Mouse (Mus musculus): ENCODE measurements around the gene Tsr2. TPM values are rescaled to one million over a fixed set of nuclear protein-coding genes. Genes with fewer than 3 reads are reported as not detected.

Tsr2 gene
- polyA plus RNA-seq, 1 experiment from 2014 or later: 46.1 TPM

DNA sequence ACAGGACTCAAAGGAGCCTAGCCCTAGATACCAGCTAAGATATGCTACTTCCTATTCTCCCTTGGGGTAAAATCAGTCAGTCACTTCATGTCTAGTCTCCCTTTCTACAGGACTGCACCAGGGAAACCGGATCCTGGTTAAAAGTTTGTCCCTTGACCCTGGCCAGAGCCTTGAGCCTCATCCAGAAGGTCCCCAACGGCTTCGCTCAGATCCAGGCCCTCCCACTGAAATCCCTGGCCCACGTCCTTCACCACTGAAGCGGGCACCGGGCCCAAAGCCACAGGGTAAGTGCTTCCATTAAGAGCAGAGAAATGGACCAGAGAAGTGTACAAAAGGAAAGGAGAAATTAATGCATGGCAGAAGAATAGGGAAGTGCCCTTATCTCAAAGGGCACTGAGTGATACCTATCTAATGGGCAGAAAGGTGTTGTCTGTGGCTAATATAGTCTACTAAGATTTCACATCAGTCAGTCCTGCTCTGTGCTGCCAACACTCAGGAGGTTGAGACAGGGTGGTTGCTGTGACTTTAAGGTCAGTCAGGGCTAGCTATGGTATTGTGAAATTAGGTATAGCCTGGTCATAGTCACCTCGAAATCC lies 30.2 kb downstream of the Tsr2 start:
- no peaks in the 10 kb centered on the region for H3K9me3 ChIP-seq

DNA sequence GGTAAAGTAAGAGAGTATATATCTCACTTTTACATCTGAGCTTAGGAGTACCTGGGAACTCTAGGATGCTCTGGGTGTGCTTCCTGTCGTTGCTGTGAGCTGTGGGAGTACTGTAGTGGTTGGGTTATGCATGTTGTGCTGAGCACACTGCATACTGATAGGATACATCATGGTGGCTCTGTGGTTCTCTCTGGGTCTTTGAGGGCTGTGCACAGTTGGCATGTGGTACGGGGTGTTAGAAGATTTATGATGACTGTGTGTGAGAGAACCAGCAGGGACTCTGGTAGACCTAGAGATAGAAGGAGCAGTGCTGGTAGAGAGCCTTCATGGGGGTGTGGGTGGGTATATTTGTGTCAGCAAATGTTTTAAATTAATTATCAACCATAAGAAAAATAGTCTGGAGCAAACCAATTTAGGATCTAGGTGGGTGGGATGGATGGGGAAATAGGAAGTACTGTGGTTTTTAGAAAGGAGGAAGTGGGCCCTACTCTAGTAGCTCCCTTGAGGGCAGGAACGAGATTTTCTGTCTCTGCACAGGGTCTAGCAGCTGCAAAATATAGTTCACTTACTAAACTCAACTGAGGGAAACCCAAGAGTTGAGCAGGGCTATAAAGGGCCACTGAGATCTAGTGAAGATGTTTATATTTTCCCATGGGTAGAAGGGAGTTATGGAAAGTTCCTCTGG lies 34.6 kb downstream of the Tsr2 start:
- Histone ChIP-seq H3K36me3 (peaks cover 14% of the 10 kb centered on the region), H3K4me3 (no peak overlapping the region), H3K4me1 (replicated peaks) (no peaks in the 10 kb centered on the region), H3K27ac (no peak overlapping the region), H3K27me3 (ENCODE audit: insufficient read depth, poor library complexity, severe bottlenecking) (peaks cover 16% of the 10 kb centered on the region), H3K9me3 (no peaks in the 10 kb centered on the region)
- 76% methylated on average over 3 of the region's 3 CpGs for WGBS
- no peak for DNase-seq (ENCODE audit: low spot score)

More for the DNA sequence above, 30.2 kb downstream of the Tsr2 start:
- no peak for DNase-seq (ENCODE audit: low spot score)
- Histone ChIP-seq H3K27me3 (ENCODE audit: insufficient read depth, poor library complexity, severe bottlenecking) (peaks cover 17% of the 10 kb centered on the region), H3K36me3 (peaks cover 45% of the 10 kb centered on the region), H3K4me1 (replicated peaks) (no peaks in the 10 kb centered on the region), H3K4me3 (no peak overlapping the region), H3K27ac (no peak overlapping the region)
- 82% methylated on average over 7 of the region's 7 CpGs for WGBS

DNA sequence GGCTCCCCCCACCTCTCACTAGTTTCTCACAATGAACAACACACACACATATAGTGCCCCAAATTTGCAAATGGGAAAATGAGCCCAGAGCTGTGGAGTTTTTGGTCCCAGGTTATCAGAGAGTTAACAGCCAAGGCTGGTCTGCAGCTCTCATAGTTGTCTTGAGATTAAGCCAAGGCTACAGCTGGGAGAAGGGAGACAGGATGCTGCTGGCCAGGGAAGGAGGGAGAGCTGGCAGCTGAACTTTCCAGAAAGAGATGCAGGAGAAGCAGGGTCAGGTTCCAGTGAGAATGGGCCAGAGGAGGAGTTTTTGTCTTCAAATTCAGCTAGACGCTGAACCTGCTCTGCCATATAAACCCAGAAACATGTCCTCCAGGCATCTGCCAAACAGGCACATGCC lies 37.0 kb downstream of the Tsr2 start:
- Histone ChIP-seq H3K36me3 (0 out of 2 replicates have a peak, but pooled peaks cover 7% of the 10 kb centered on the region), H3K4me1 (replicated peaks) (peaks cover 3% of the 10 kb centered on the region; the same call in 1 of the 2 replicates), H3K27ac (no peak overlapping the region), H3K27me3 (ENCODE audit: insufficient read depth, poor library complexity, severe bottlenecking) (peaks cover 18% of the 10 kb centered on the region), H3K9me3 (no peaks in the 10 kb centered on the region), H3K4me3 (no peak overlapping the region)
- no peak for DNase-seq (ENCODE audit: low spot score)
- 79% methylated on average over 1 of the region's 1 CpGs for WGBS

DNA sequence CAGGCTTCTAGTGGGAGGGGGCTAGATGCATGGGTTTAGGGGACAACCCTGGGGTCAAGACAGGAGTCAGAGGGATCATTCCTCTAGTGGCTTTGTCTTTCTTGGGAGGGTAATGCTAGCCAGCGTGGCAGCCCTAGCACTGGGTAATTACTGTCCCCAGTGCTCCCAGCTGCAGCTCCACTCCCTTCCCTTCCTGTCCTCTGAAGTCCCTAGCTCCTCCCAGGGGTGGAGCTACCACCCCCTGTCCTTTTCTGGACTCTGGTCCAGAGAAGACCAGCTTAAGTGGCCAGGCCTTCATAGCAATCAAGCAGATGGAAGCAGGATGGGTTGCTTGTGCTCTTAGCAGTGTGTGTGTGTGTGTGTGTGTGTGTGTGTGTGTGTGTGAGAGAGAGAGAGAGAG lies 40.8 kb downstream of the Tsr2 start:
- H3K4me3 ChIP-seq: no peak overlapping the region
- peaks cover 9% of the 10 kb centered on the region; the same call in 1 of the 2 replicates for H3K27me3 ChIP-seq (ENCODE audit: insufficient read depth, poor library complexity, severe bottlenecking)
- no peak for DNase-seq (ENCODE audit: low spot score)
- 0 out of 2 replicates have a peak, but pooled peaks cover 7% of the 10 kb centered on the region for H3K36me3 ChIP-seq
- 17% methylated on average over 1 of the region's 1 CpGs for WGBS
- H3K27ac ChIP-seq: no peak overlapping the region
- H3K4me1 ChIP-seq (replicated peaks): peaks cover 5% of the 10 kb centered on the region; the same call in 1 of the 2 replicates
- H3K9me3 ChIP-seq: no peaks in the 10 kb centered on the region

DNA sequence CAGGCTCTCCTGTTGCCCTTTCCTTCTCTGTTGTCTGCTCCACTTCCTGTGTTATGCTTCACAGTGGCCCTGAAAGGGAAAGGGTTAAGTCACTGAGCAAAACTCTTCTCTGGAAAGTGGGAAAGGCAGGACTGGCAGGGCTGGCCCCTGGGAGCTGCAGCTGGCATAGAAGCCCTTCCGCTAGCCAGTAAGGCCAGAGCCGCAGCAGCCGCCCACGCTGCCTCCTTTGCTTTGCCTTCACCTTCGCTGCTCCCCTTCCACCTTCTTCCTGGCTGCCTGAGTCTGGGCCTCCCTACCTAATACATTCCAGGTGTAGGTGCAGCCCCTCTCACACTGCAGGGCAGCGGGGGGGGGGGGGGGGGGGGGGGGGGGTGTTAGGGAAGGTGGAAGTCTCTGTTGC lies 41.9 kb downstream of the Tsr2 start:
- H3K27me3 ChIP-seq (ENCODE audit: insufficient read depth, poor library complexity, severe bottlenecking): peaks cover 9% of the 10 kb centered on the region; the same call in 1 of the 2 replicates
- no peak overlapping the region for H3K27ac ChIP-seq
- WGBS: 54% methylated on average over 5 of the region's 6 CpGs

DNA sequence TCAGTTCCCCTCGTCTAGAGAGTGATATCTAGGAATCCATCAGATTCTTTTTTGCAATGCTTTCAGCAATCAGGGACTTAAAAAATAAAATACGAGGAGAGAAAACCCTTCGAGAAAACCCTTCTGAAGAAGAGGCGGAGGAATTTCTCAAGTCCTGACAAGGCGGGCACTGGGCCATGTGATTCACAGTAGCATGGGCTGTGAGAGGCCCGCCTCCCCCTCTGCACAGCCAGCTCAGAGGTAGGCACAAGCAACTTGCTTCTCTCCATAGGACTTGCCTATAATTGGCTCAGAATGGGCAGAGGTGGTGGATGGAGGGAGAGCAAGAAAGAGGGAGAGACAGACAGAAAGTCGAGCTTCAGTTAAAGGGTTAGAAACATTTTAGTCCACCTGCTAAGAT lies 46.0 kb downstream of the Tsr2 start:
- WGBS: 75% methylated on average over 7 of the region's 7 CpGs
- H3K27ac ChIP-seq: no peak overlapping the region
- 0 out of 2 replicates have a peak, but pooled peaks cover 3% of the 10 kb centered on the region for H3K9me3 ChIP-seq
- H3K36me3 ChIP-seq: no peaks in the 10 kb centered on the region
- no peak overlapping the region for H3K4me3 ChIP-seq
- no peak for DNase-seq (ENCODE audit: low spot score)
- peaks cover 26% of the 10 kb centered on the region for H3K4me1 ChIP-seq (replicated peaks)
- H3K27me3 ChIP-seq (ENCODE audit: insufficient read depth, poor library complexity, severe bottlenecking): no peaks in the 10 kb centered on the region; the same call in 1 of the 2 replicates

More for the DNA sequence above, 41.9 kb downstream of the Tsr2 start:
- DNase-seq (ENCODE audit: low spot score): peak; percentile 3
- Histone ChIP-seq H3K4me1 (replicated peaks) (peaks cover 11% of the 10 kb centered on the region), H3K4me3 (no peak overlapping the region), H3K36me3 (0 out of 2 replicates have a peak, but pooled peaks cover 7% of the 10 kb centered on the region), H3K9me3 (no peaks in the 10 kb centered on the region)

DNA sequence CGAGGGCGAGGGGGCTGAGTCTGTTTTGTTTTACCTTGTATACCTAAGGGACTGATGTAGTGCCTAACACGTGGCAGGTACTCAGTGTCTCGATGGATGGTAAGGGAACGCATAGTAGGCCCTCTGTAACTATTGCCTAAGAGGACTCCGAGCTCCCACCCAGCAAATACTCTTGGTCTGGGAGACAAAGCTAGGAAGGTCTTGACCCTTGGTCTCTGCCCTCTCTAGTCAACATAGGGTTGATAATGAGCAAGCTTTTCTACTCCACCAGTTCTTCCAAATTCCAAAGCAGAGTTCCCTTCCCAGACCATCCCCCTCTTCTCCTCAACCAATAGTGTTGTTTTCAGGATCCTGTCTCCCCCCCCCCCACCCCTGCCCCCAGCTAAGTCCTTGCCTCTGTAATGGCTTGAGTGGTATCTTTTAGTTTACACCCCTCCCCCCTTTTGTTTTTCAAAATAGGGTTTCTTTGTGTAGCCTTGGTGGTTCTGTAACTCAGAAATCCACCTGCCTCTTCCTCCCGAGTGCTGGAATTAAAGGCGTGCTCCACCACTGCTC lies 46.6 kb downstream of the Tsr2 start:
- Histone ChIP-seq H3K9me3 (0 out of 2 replicates have a peak, but pooled peaks cover 3% of the 10 kb centered on the region), H3K36me3 (no peaks in the 10 kb centered on the region), H3K4me3 (peak overlapping the region; percentile 67; the same call in 1 of the 2 replicates), H3K4me1 (replicated peaks) (peaks cover 26% of the 10 kb centered on the region), H3K27ac (no peak overlapping the region), H3K27me3 (ENCODE audit: insufficient read depth, poor library complexity, severe bottlenecking) (no peaks in the 10 kb centered on the region; the same call in 1 of the 2 replicates)
- 43% methylated on average over 8 of the region's 8 CpGs for WGBS
- no peak for DNase-seq (ENCODE audit: low spot score)

DNA sequence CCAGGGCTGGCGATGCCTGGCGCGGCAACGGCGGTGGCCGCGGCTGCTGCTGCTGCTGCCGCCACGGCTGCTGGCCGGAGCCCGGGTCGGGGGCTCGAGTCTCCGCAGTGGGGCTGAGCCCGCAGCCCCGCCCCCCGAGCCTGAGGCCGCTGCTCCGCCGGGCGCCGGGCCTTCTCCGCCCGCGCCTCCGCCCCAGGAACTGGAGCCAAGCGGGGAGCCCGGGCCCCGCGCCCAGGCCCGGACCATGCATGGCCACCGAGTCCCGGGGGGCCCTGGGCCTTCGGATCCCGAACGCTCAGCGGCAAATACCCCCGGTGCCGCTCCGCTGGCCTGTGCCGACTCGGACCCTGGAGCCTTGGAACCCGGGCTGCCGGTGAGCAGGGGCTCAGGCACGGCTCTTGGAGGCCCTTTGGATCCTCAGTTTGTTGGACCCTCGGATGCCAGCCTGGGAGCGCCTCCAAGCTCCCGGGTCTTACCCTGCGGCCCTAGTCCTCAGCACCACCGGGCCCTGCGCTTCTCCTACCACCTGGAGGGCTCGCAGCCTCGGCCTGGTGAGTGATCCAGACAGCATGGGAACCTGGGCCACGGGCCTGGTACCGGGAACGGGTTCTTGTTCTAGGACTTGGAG lies 48.8 kb downstream of the Tsr2 start:
- DNase-seq (ENCODE audit: low spot score): peak; percentile 39
- H3K27me3 ChIP-seq (ENCODE audit: insufficient read depth, poor library complexity, severe bottlenecking): no peaks in the 10 kb centered on the region; the same call in 1 of the 2 replicates
- H3K9me3 ChIP-seq: 0 out of 2 replicates have a peak, but pooled peaks cover 3% of the 10 kb centered on the region
- peaks cover 22% of the 10 kb centered on the region for H3K4me1 ChIP-seq (replicated peaks)
- H3K36me3 ChIP-seq: no peaks in the 10 kb centered on the region
- peak overlapping the region; percentile 93 for H3K27ac ChIP-seq
- 29% methylated on average over 56 of the region's 56 CpGs for WGBS
- H3K4me3 ChIP-seq: peak overlapping the region; percentile 67

DNA sequence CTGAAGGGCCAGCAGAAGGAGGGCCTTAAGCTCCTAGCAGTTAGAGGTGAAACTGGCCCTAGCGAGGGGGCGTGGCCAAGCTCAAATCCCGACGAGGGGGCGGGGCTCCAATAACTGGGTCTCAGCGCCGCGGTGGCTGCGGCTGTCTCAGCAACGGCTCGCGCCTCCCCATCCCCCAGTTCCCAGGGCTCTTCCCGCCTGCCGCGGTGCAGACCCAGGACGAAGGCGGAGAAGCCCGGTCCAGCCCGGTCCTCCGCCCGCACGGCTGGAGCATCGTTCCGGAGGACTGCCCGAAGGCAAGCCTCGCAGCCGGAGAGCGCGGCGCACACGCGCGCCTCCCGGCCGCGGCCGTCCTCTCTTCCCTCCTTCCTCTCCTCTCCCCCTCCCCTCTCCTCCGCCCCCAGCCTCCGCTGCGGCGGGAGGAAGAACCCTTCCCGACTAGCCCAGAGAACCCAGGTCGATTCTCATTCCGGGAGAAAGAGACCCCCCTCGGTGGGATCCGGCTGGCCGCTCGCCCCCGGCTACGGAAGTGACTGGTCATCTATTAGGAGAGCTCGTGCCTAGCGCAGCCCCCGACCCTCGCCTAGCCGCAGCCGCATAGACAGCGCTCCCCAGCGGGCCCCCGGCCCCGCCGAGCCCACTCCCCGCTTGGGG lies 49.4 kb downstream of the Tsr2 start:
- H3K27ac ChIP-seq: peak overlapping the region; percentile 93
- peaks cover 22% of the 10 kb centered on the region for H3K4me1 ChIP-seq (replicated peaks)
- peak overlapping the region; percentile 67 for H3K4me3 ChIP-seq
- no peaks in the 10 kb centered on the region; the same call in 1 of the 2 replicates for H3K27me3 ChIP-seq (ENCODE audit: insufficient read depth, poor library complexity, severe bottlenecking)
- 20% methylated on average over 52 of the region's 62 CpGs for whole genome bisulfite sequencing
- no peaks in the 10 kb centered on the region for H3K36me3 ChIP-seq
- 0 out of 2 replicates have a peak, but pooled peaks cover 3% of the 10 kb centered on the region for H3K9me3 ChIP-seq
- peak; percentile 87 for DNase-seq (ENCODE audit: low spot score)

DNA sequence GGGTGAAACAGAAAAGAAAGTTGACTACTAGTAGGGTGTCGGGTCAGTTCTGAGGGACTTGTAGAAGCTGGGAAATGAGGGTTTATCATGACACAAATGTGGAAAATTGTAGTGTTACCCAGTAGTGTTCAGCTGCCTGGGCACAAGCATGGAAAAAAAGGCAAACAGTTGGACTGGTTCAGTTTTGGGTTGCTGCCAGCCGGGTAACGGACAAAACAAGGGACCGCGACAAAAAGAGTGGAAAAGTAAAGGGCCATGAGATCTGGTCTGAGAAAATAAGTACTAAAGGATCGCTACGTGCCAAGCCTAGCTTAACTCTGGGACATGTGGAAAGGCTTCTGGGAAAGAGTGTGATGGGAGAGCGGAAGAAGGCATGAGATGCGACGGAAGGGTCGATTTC lies 50.0 kb downstream of the Tsr2 start:
- H3K27me3 ChIP-seq (ENCODE audit: insufficient read depth, poor library complexity, severe bottlenecking): no peaks in the 10 kb centered on the region; the same call in 1 of the 2 replicates
- H3K4me3 ChIP-seq: peak overlapping the region; percentile 67
- H3K36me3 ChIP-seq: no peaks in the 10 kb centered on the region
- WGBS: 46% methylated on average over 11 of the region's 11 CpGs
- H3K9me3 ChIP-seq: 0 out of 2 replicates have a peak, but pooled peaks cover 3% of the 10 kb centered on the region
- peak overlapping the region; percentile 93 for H3K27ac ChIP-seq
- peaks cover 22% of the 10 kb centered on the region for H3K4me1 ChIP-seq (replicated peaks)
- no peak for DNase-seq (ENCODE audit: low spot score)

DNA sequence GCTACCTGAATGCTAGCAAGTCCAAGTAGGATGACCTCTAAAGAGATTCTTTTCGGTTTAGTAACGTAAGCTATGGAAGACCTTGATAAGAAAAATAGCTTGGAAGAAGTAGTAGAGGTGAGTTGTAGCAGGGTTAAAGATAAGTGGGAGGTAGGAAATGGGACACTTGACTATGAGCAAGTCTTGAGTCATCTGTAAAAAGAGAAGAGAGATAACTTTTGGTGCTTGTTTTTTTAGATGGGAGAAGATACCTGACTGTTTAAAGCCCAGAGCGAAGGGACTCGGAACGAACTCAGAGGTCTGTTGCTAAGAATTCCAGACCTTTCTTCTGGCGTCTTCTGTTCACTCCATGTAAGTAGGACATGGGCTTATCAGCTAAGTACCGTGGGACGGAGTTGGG lies 50.5 kb downstream of the Tsr2 start, which contains the start of gene Fgd1:
Fgd1 (plus strand) TSS at position 301 of the 400 bp plus-strand sequence.
- Histone ChIP-seq H3K27me3 (ENCODE audit: insufficient read depth, poor library complexity, severe bottlenecking) (no peaks in the 10 kb centered on the region; the same call in 1 of the 2 replicates), H3K4me3 (peak within 1 kb of the TSS; percentile 67), H3K36me3 (no peaks in the 10 kb centered on the region), H3K4me1 (replicated peaks) (peaks cover 22% of the 10 kb centered on the region), H3K9me3 (0 out of 2 replicates have a peak, but pooled peaks cover 3% of the 10 kb centered on the region), H3K27ac (peak within 1 kb of the TSS; percentile 93)
- no peak for DNase-seq (ENCODE audit: low spot score)
- 94% methylated on average over 8 of the region's 8 CpGs for WGBS

DNA sequence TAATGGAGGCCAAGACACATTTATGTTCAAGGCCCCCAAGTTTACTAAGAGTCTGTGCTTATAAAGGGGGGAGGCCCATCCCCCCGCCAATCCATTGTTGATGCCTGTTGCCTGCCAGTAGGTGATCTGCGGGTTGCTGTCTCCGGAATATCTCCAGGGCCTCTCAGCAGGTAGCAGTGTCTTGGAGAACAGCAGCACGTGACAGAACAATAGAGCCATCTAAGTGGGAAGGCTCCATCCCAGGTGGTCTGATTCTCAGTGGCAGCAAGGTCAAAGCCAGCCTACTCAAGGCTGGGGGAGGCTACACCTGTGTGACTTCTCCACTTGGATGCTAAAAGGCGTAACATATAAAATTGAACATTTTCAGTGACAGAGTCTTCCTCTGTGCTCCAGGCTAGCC lies 55.1 kb downstream of the Tsr2 start:
- H3K4me1 ChIP-seq (replicated peaks): no peaks in the 10 kb centered on the region
- no peak for DNase-seq (ENCODE audit: low spot score)
- H3K27ac ChIP-seq: no peak overlapping the region
- no peaks in the 10 kb centered on the region for H3K9me3 ChIP-seq
- no peaks in the 10 kb centered on the region for H3K27me3 ChIP-seq (ENCODE audit: insufficient read depth, poor library complexity, severe bottlenecking)
- no peaks in the 10 kb centered on the region for H3K36me3 ChIP-seq
- no peak overlapping the region for H3K4me3 ChIP-seq
- WGBS: 50% methylated on average over 5 of the region's 5 CpGs
